Mouse (Mus musculus) liver, postnatal 0 days (tissue): ENCODE measurements around the gene Atox1. TPM values are rescaled to one million over a fixed set of nuclear protein-coding genes. Genes with fewer than 3 reads are reported as not detected.

ENCODE experiments used
- ATAC-seq: fragments of 200-750 bp; cut with Nextera tagmentation; 2 replicates; pipeline ENCODE4 v1.8.0; 2017; ENCODE audit warnings: mild to moderate bottlenecking, moderate library complexity
- DNase-seq: peaks from one replicate; pipeline ENCODE4 v3.0.0-alpha.2; 2016
- H3K27ac ChIP-seq: fragments of 300-500 bp; sonication (generic); 2 replicates; pipeline ENCODE4 v1.5.1; 2014; ENCODE audit warnings: antibody characterized with exemption, moderate library complexity, mild to moderate bottlenecking, low read depth
- H3K27me3 ChIP-seq: fragments of 300-500 bp; sonication (generic); 2 replicates; pipeline ENCODE4 v1.6.1; 2014; ENCODE audit warnings: low read length, control low read depth, mixed read lengths; ENCODE audit not compliant: insufficient read depth
- H3K36me3 ChIP-seq: fragments of 300-500 bp; sonication (generic); replicated peaks from 2 replicates; pipeline ENCODE4 v1.6.1; 2014; ENCODE audit warnings: mild to moderate bottlenecking, control low read depth, low read length, moderate library complexity, mixed read lengths; ENCODE audit not compliant: insufficient read depth
- H3K4me1 ChIP-seq: fragments of 300-500 bp; sonication (generic); 2 replicates; pipeline ENCODE4 v1.6.1; 2014; ENCODE audit warnings: antibody characterized with exemption, mild to moderate bottlenecking, control low read depth; ENCODE audit not compliant: insufficient read depth
- H3K4me2 ChIP-seq: fragments of 300-500 bp; sonication (generic); 2 replicates; pipeline ENCODE4 v1.6.1; 2014; ENCODE audit warnings: low read depth, mild to moderate bottlenecking, low read length, moderate library complexity, mixed read lengths
- H3K4me3 ChIP-seq: fragments of 300-500 bp; sonication (generic); 2 replicates; pipeline ENCODE4 v1.5.1; 2014; ENCODE audit warnings: low read depth, low read length
- H3K9ac ChIP-seq: fragments of 300-500 bp; sonication (generic); replicated peaks from 2 replicates; pipeline ENCODE4 v1.6.1; 2014; ENCODE audit warnings: mild to moderate bottlenecking, moderate library complexity
- H3K9me3 ChIP-seq: fragments of 300-500 bp; sonication (generic); 2 replicates; pipeline ENCODE4 v1.6.1; 2016; ENCODE audit warnings: mild to moderate bottlenecking, control low read depth, low read length, mixed read lengths
- CTCF ChIP-seq: sonication (generic); IDR thresholded peaks from 2 replicates; pipeline ENCODE4 v1.5.1; 2016; ENCODE audit warnings: antibody characterized with exemption, low read depth
- EP300 ChIP-seq: IDR thresholded peaks from 2 replicates; pipeline ENCODE4 v1.6.1; 2016; ENCODE audit warnings: antibody characterized with exemption, low read depth, mild to moderate bottlenecking
- WGBS: fragments of 180-500 bp; shearing (Covaris S2); extraction: QIAGEN DNeasy Blood & Tissue Kit; methylation state at CpG from one replicate; pipeline ENCODE4 v1.1.7; 2014; ENCODE audit not compliant: insufficient replicate concordance; 5-methylcytosine and 5-hydroxymethylcytosine counted together
- microRNA-seq: library from miRNA; unstranded; fragments of <30 nt; microRNA quantifications from one replicate; pipeline ENCODE4, GENCODE M21; 2016
- polyA plus RNA-seq: library from polyadenylated mRNA; unstranded; fragments of >200 nt; fragmentation: Nextera tagmentation; extraction: Ambion mirVana; gene quantifications from 2 replicates; pipeline ENCODE4 v1.2.1, GENCODE M21; 2015

Atox1 gene
- polyA plus RNA-seq, 1 experiment from 2014 or later, result 271 TPM

DNA sequence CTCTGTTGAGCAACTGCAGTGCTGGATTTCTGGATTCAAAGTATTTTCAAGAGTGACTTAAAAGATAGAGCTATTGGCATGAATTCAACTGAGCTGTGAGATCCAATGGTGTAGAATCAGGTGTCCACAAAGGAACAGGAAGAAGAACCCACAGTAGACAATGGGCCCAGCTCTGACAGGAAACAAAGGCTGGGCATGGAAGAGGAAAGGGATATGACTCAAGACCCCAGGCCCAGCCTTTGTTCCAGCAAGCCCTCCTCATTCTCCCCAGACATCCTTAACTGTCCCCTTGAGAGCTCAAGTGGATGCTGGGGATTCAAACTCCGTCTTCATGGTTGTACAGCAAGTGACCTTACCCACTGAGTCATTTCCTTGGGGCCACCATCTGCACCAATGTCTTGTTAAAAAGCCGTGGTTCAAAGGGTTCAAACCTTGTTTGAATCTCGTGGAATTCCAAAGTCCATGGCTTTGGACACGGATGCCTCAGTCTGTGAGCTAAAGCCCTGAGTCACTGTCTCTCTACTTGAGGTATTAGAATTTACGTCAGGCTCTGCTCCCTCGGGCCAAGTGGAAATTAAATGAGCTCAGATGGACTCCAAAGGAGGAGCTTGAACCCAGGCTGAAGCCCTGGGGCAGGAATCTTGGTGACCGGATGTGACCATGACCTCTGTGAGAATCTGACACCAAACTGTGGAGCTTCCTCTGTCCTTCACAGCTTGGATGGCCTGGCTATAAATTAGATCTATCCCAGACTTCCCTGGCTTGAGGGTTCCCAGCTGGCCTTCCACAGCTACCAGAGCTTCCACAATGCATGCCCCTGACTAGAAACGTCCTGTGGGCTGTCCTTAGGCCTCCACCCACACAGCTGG, 55.2 kb downstream of the Atox1 start:
- no peaks in the 10 kb centered on the region for H3K36me3 ChIP-seq
- H3K9me3 ChIP-seq, result no peaks in the 10 kb centered on the region
- DNase-seq (peak; percentile 34), ATAC-seq (peak; percentile 76)
- TF ChIP-seq EP300, result peak; percentile 37; the same call in 1 of the 2 replicates
- TF ChIP-seq CTCF, result no peak
- H3K4me2 ChIP-seq, result no peak overlapping the region
- H3K27me3 ChIP-seq, result no peaks in the 10 kb centered on the region
- 44% methylated on average over 8 of the region's 8 CpGs for WGBS
- H3K9ac ChIP-seq, result no peak overlapping the region
- H3K4me3 ChIP-seq, result no peak overlapping the region
- H3K4me1 ChIP-seq, result no peaks in the 10 kb centered on the region
- H3K27ac ChIP-seq, result peak overlapping the region; percentile 34; the same call in 1 of the 2 replicates

DNA sequence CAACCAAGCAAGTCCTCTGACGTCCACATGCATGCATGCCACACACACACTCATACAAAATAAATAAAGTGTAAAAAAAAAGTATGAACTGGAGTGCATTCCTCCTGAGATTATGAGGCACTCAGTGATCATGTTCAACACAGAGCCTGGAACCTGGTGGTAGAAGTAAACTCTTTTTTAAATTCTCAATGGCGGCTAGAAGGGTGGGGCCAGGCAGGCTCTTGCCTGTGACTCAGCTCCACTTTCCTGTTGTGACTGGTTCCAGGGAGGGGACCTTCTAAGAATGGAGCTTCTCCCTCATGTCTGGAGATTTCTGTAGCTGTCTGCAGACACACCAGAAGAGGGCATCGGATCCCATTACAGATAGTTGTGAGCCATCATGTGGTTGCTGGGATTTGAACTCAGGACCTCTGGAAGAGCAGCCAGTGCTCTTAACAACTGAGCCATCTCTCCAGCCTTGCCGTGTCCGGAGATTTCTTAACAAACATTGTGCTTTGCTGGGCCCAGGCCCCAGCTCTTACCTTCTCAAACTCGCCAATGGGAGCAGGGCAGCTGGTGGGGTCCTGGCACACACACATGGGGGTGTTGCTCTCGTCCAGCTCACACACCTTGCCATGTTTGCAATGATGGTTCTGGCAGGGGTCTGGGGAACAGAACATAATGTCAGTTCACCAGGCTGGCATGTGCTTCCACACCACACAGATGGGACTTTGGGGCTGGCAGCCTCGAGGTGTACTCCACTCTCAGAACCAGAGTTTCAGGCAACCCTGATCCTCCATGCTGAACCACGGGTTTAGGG, 56.2 kb downstream of the Atox1 start:
- 65% methylated on average over 9 of the region's 9 CpGs for WGBS
- TF ChIP-seq CTCF, result no peak
- TF ChIP-seq EP300, result no peak
- H3K9me3 ChIP-seq, result no peaks in the 10 kb centered on the region
- no peak overlapping the region for H3K4me3 ChIP-seq
- peak overlapping the region; percentile 12; the same call in 1 of the 2 replicates for H3K27ac ChIP-seq
- H3K36me3 ChIP-seq, result no peaks in the 10 kb centered on the region
- no peaks in the 10 kb centered on the region for H3K27me3 ChIP-seq
- H3K4me1 ChIP-seq, result no peaks in the 10 kb centered on the region
- H3K4me2 ChIP-seq, result no peak overlapping the region
- ATAC-seq (no peak), DNase-seq (no peak)
- H3K9ac ChIP-seq, result no peak overlapping the region

DNA sequence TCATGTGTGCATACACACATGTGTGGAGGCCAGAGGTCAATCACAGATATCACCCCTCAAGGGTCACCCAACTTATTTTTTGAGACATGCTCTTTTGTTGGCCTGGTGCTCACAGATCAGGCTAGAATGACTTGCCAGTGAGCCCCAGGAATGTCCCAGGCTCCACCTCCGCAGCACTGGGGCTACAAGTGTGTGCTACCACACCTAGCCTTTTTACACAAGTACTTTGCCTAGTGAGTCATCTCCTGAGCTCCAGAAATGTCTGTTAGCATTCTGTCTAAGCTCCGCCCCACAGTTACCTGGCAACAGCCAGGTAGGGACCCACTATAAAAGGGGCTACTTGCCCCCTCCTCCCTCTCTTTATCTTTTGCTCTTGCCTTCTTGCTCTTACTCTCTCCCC, 60.2 kb downstream of the Atox1 start:
- Histone ChIP-seq H3K27ac (no peak overlapping the region), H3K9ac (no peak overlapping the region), H3K27me3 (no peaks in the 10 kb centered on the region), H3K36me3 (no peaks in the 10 kb centered on the region), H3K4me3 (no peak overlapping the region), H3K9me3 (no peaks in the 10 kb centered on the region), H3K4me1 (no peaks in the 10 kb centered on the region), H3K4me2 (no peak overlapping the region)
- no peak for TF ChIP-seq EP300
- TF ChIP-seq CTCF, result no peak
- WGBS, result 94% methylated on average over 2 of the region's 2 CpGs
- DNase-seq (no peak), ATAC-seq (no peak)

DNA sequence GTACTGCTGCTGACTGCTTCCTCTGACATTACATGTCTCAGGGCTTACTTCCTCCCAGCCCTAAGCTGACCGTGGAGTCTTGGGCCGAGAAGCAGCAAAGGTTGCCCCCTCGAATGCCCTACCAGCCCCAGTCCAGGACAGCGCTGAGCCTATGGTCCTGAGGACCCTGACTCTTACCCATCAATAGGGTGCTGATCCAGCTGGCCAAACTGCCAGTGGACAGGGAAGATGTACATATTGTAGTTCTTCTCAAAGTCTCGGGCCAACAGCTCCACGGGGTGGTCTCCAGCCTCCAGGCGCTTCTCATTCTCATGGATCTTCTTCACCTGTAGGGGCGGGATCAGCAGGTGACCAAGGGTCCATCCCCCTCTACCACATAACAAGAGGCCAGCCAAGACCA, 62.7 kb downstream of the Atox1 start:
- Histone ChIP-seq H3K9me3 (no peaks in the 10 kb centered on the region), H3K36me3 (no peaks in the 10 kb centered on the region), H3K27ac (no peak overlapping the region), H3K4me3 (no peak overlapping the region), H3K27me3 (no peaks in the 10 kb centered on the region), H3K9ac (no peak overlapping the region), H3K4me2 (no peak overlapping the region), H3K4me1 (no peaks in the 10 kb centered on the region)
- no peak for ATAC-seq
- no peak for DNase-seq
- 71% methylated on average over 8 of the region's 8 CpGs for WGBS
- no peak for TF ChIP-seq CTCF
- TF ChIP-seq EP300, result no peak

DNA sequence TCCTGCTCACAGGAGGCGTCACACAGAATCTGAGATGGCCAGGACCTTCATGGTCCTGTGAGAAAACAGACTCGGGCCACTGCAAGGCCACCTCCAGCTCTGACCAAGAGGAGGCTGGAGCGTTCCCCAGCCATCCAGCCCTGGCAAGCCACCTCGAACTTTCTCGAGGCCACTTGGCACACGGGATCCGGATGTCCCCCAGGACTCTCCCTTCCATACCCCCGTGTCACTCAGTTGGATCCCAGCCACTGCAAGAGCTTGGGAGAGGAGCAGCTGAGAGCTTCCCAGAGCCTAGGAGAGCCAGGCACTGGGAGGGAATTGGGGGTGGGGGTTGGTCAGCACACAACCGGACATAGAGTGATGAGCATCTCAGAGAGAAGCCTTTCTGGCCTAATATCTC, 63.6 kb downstream of the Atox1 start:
- WGBS, result 74% methylated on average over 9 of the region's 9 CpGs
- Histone ChIP-seq H3K4me2 (no peak overlapping the region), H3K9ac (no peak overlapping the region), H3K9me3 (no peaks in the 10 kb centered on the region), H3K4me3 (no peak overlapping the region), H3K36me3 (no peaks in the 10 kb centered on the region), H3K27ac (no peak overlapping the region), H3K27me3 (no peaks in the 10 kb centered on the region), H3K4me1 (no peaks in the 10 kb centered on the region)
- ATAC-seq (no peak), DNase-seq (no peak)
- TF ChIP-seq CTCF, result no peak
- no peak for TF ChIP-seq EP300

DNA sequence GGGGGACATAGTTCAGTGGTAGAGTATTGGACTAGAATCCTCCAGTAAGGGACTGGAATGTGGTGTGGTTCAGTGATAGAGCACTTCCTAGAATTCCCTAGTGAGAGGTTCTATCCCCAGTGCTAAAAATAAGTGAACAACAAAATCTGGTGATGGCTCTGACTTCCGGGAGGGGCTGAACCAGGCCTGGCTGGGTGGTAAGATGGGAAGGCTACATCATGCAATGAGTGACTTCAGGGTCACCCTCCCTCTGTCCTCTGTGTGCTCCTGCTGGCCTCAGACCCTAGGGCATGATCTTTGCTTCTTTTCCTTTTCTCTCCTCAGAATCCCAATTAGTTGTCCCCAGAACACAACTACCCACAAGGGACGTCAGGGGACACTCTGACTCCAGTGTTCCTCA, 64.0 kb downstream of the Atox1 start:
- DNase-seq (no peak), ATAC-seq (no peak)
- 57% methylated on average over 2 of the region's 2 CpGs for WGBS
- Histone ChIP-seq H3K9ac (no peak overlapping the region), H3K27ac (no peak overlapping the region), H3K27me3 (no peaks in the 10 kb centered on the region), H3K9me3 (no peaks in the 10 kb centered on the region), H3K4me3 (no peak overlapping the region), H3K36me3 (no peaks in the 10 kb centered on the region), H3K4me2 (no peak overlapping the region), H3K4me1 (no peaks in the 10 kb centered on the region)
- TF ChIP-seq EP300 (no peak), CTCF (no peak)

Small RNAs within 50 kb of the gene (microRNA-seq; reads per million reads assigned to microRNA genes)
- not detected for gene Mir7652

Other genes starting within 250 kb of the Atox1 start
- gene Fat2, start 124.7 kb downstream of the Atox1 start, polyA plus RNA-seq, result not detected in 2 replicates
- 258 and 272 TPM in 2 replicates for gene Sparc, start 38.1 kb downstream of the Atox1 start, polyA plus RNA-seq
- gene G3bp1, start 8.4 kb upstream of the Atox1 start, polyA plus RNA-seq, result 34.2 and 36.8 TPM in 2 replicates
- gene Glra1, start 147.0 kb upstream of the Atox1 start, polyA plus RNA-seq, result not detected in 2 replicates